Mouse (Mus musculus): Measurements from ENCODE around the gene 9930111J21Rik1.
"Not testable (repeated sequence)": the region's sequence is repeated elsewhere in the genome, so short reads cannot be mapped to it uniquely, and the experiment has no call there.

9930111J21Rik1 gene

GRCm38 (mm10) chr11:48979251-48979650 lies at the start of gene 9930111J21Rik1:
TSS of gene 9930111J21Rik1 (minus strand) at chr11:48979398.
- not testable (repeated sequence) for DNase-seq (ENCODE audit: low spot score)

GRCm38 (mm10) chr11:49012074-49012473 lies 32.9 kb upstream of the 9930111J21Rik1 start:
- DNase-seq (ENCODE audit: low spot score) = not testable (repeated sequence)

- not testable (repeated sequence) for DNase-seq (ENCODE audit: low spot score)
Observed at GRCm38 (mm10) chr11:49006785-49007184, 27.6 kb upstream of the 9930111J21Rik1 start.

GRCm38 (mm10) chr11:49006317-49006716 lies 27.1 kb upstream of the 9930111J21Rik1 start:
- DNase-seq (ENCODE audit: low spot score) = not testable (repeated sequence)

GRCm38 (mm10) chr11:49000411-49000810 lies 21.2 kb upstream of the 9930111J21Rik1 start:
- not testable (repeated sequence) for DNase-seq (ENCODE audit: low spot score)

GRCm38 (mm10) chr11:48994018-48994417 lies 14.8 kb upstream of the 9930111J21Rik1 start, which contains the start of gene Tgtp1:
TSS of gene Tgtp1 (minus strand) at chr11:48994172.
- not testable (repeated sequence) for DNase-seq (ENCODE audit: low spot score)

GRCm38 (mm10) chr11:48993296-48993695 lies 14.1 kb upstream of the 9930111J21Rik1 start:
- DNase-seq (ENCODE audit: low spot score) = not testable (repeated sequence)

- DNase-seq (ENCODE audit: low spot score) = not testable (repeated sequence)
Observed at GRCm38 (mm10) chr11:48991740-48992520, 12.7 kb upstream of the 9930111J21Rik1 start, which contains the start of gene Gm12185. TSS of gene Gm12185 (minus strand) at chr11:48992226.

- not testable (repeated sequence) for DNase-seq (ENCODE audit: low spot score)
Observed at GRCm38 (mm10) chr11:48989981-48990380, 10.8 kb upstream of the 9930111J21Rik1 start.

- DNase-seq (ENCODE audit: low spot score) = not testable (repeated sequence)
Observed at GRCm38 (mm10) chr11:48988219-48988618, 9.0 kb upstream of the 9930111J21Rik1 start.

GRCm38 (mm10) chr11:48982848-48983247 lies 3.6 kb upstream of the 9930111J21Rik1 start:
- DNase-seq (ENCODE audit: low spot score) = not testable (repeated sequence)

- not testable (repeated sequence) for DNase-seq (ENCODE audit: low spot score)
Observed at GRCm38 (mm10) chr11:48980052-48980451, 854 bp upstream of the 9930111J21Rik1 start.

GRCm38 (mm10) chr11:48978240-48978939 lies 808 bp downstream of the 9930111J21Rik1 start, which contains the start of gene Olfr56:
TSS of gene Olfr56 (plus strand) at chr11:48978889.
- not testable (repeated sequence) for DNase-seq (ENCODE audit: low spot score)

GRCm38 (mm10) chr11:48974686-48975085 lies 4.5 kb downstream of the 9930111J21Rik1 start:
- not testable (repeated sequence) for DNase-seq (ENCODE audit: low spot score)

GRCm38 (mm10) chr11:48946090-48946489 lies 33.1 kb downstream of the 9930111J21Rik1 start, which contains the start of gene Psme2b:
TSS of gene Psme2b (minus strand) at chr11:48946190.
- DNase-seq (ENCODE audit: low spot score) = not testable (repeated sequence)

- DNase-seq (ENCODE audit: low spot score) = not testable (repeated sequence)
Observed at GRCm38 (mm10) chr11:48939286-48939685, 39.9 kb downstream of the 9930111J21Rik1 start.

- DNase-seq (ENCODE audit: low spot score) = not testable (repeated sequence)
Observed at GRCm38 (mm10) chr11:48935291-48935690, 43.9 kb downstream of the 9930111J21Rik1 start.

GRCm38 (mm10) chr11:48933923-48934322 lies 45.3 kb downstream of the 9930111J21Rik1 start:
- DNase-seq (ENCODE audit: low spot score) = not testable (repeated sequence)

- not testable (repeated sequence) for DNase-seq (ENCODE audit: low spot score)
Observed at GRCm38 (mm10) chr11:48933422-48933821, 45.8 kb downstream of the 9930111J21Rik1 start.

- not testable (repeated sequence) for DNase-seq (ENCODE audit: low spot score)
Observed at GRCm38 (mm10) chr11:48928068-48928467, 51.1 kb downstream of the 9930111J21Rik1 start.

- not testable (repeated sequence) for DNase-seq (ENCODE audit: low spot score)
Observed at GRCm38 (mm10) chr11:48926437-48926836, 52.8 kb downstream of the 9930111J21Rik1 start.

GRCm38 (mm10) chr11:48923818-48924217 lies 55.4 kb downstream of the 9930111J21Rik1 start:
- DNase-seq (ENCODE audit: low spot score) = not testable (repeated sequence)
